Mouse (Mus musculus) left cerebral cortex, postnatal 10 days (tissue): ENCODE data around the gene Mcm3ap. TPM values are rescaled to one million over a fixed set of nuclear protein-coding genes. Genes with fewer than 3 reads are reported as not detected.

Source experiments
- DNase-seq, 2 experiments: peaks; one replicate each; pipeline ENCODE4 v3.0.0; 2021 to 2022; ENCODE audit warnings: low spot score in 2 of 2, mixed read lengths in 1 of 2; ENCODE audit errors: extremely low spot score in 1 of 2
- intact Hi-C: fragments of 180-260 bp; cut with DNase I; formaldehyde crosslinking; loops from one replicate; pipeline ENCODE4 v1.15.1; 2025
- total RNA-seq, 2 experiments: library from RNA; stranded (reverse); gene quantifications; 2 replicates each; pipeline ENCODE4 v1.2.3; 2021

Mcm3ap gene
- total RNA-seq, 2 experiments from 2014 or later = 45.5 TPM

DNA sequence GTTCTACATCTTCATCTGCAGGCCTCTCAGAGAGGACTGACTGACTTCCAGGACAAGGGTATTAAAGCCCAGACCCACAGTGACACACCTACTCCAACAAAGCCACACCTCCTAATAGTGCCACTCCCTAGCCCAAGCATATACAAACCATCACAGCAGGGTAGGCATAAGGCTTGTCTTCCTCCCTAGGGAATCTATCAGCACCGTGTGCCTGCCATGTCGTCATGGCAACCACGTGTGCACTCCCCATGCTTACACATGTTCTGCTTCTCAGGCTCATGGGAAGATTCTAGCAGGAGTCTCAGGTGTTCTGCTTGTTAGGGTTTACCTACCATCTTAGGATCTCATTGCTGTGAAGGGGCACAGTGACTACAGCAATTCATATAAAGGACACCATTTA is 82.8 kb downstream of the Mcm3ap start:
- intact Hi-C loops = loop anchor here (10.0 kb wide), 1 partner anchor 183 kb away; no protein-coding TSS in a partner anchor
- no peak for DNase-seq

DNA sequence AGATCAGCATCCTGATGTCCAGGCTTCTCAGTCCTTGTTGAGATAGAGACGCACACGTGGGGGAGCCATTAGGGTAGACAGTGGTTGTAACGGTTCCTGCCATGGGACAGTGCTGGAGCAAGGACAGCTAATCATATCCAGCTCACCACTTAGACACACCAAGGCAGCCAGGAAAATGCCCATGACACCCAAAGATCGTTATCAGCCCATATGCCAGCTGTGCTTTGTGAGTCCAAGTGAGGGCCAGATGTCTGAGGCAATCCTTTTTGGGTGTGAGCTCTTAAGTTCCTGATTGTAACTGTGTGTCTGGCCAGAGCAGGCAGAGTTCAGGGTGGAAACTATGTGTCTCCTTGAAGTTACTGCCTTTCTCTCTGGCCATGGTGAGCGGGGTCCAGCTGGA is 85.3 kb downstream of the Mcm3ap start:
- intact Hi-C loops = loop anchor here (10.0 kb wide), 1 partner anchor 181 kb away; no protein-coding TSS in a partner anchor
- DNase-seq = no peak

- intact Hi-C loops = no loop called here
- DNase-seq = no peak
Measured at GRCm38 (mm10) chr10:76561972-76562371, 93.2 kb downstream of the Mcm3ap start, which contains the start of gene Spatc1l. Gene Spatc1l (plus strand): TSS chr10:76562272.

Other genes starting within 250 kb of the Mcm3ap start
- 10 to 100 TPM; 74.7 to 79.4 TPM for gene Prmt2, start 231.1 kb upstream of the Mcm3ap start, total RNA-seq
- 10 to 100 TPM; 39.4 to 46.9 TPM for gene S100b, start 215.1 kb upstream of the Mcm3ap start, total RNA-seq
- gene Dip2a, start 123.6 kb upstream of the Mcm3ap start, total RNA-seq = 10 to 100 TPM; 62.9 to 64.1 TPM
- not detected for gene AC141477.1, start 28.5 kb upstream of the Mcm3ap start, total RNA-seq
- gene Pcnt, start 26.1 kb upstream of the Mcm3ap start, total RNA-seq = 10 to 100 TPM; 14.2 to 14.3 TPM
- not detected for gene 2610028H24Rik, start 19.8 kb upstream of the Mcm3ap start, total RNA-seq
- 1 to 10 TPM; 3.3 to 3.9 TPM for gene Ybey, start 187 bp downstream of the Mcm3ap start, total RNA-seq
- gene Lss, start 62.7 kb downstream of the Mcm3ap start, total RNA-seq = 10 to 100 TPM; 70.9 to 71.3 TPM
- gene Spatc1l, start 93.3 kb downstream of the Mcm3ap start, total RNA-seq = not detected
- not detected for gene Ftcd, start 106.7 kb downstream of the Mcm3ap start, total RNA-seq
- 10 to 100 TPM; 15.6 to 18.8 TPM for gene Col6a2, start 154.7 kb downstream of the Mcm3ap start, total RNA-seq